Mouse (Mus musculus) WW6 (cell line): Measurements from ENCODE around the gene Zfp324.
"Not testable (repeated sequence)": the region's sequence is repeated elsewhere in the genome, so short reads cannot be mapped to it uniquely, and the experiment has no call there.

Experiments used
- DNase-seq: peaks from one replicate; pipeline ENCODE4 v3.0.0-alpha.2; 2013; ENCODE audit warnings: low read depth, low spot score

Gene Zfp324

GRCm38 (mm10) chr7:12965678-12966091 is at the start of gene Zfp324:
Zfp324 (plus strand) TSS chr7:12965838.
- peak; percentile 67 for DNase-seq

- not testable (repeated sequence) for DNase-seq
Observed at GRCm38 (mm10) chr7:12920495-12920894, 45.1 kb upstream of the Zfp324 start.

GRCm38 (mm10) chr7:12921318-12921704 is 44.3 kb upstream of the Zfp324 start:
- no peak for DNase-seq

- peak; percentile 97 for DNase-seq
Observed at GRCm38 (mm10) chr7:12921705-12922465, 43.8 kb upstream of the Zfp324 start, which contains the start of gene Rps5. Rps5 (plus strand) TSS chr7:12922290.

- DNase-seq: no peak
Observed at GRCm38 (mm10) chr7:12922729-12923128, 42.9 kb upstream of the Zfp324 start.

GRCm38 (mm10) chr7:12926316-12926715 is 39.3 kb upstream of the Zfp324 start:
- DNase-seq: no peak

- no peak for DNase-seq
Observed at GRCm38 (mm10) chr7:12927191-12927680, 38.4 kb upstream of the Zfp324 start, which contains the start of gene Rnf225. Rnf225 (plus strand) TSS chr7:12927416.

- no peak for DNase-seq
Observed at GRCm38 (mm10) chr7:12927693-12928589, 37.7 kb upstream of the Zfp324 start.

- no peak for DNase-seq
Observed at GRCm38 (mm10) chr7:12933615-12934140, 32.0 kb upstream of the Zfp324 start.

- DNase-seq: no peak
Observed at GRCm38 (mm10) chr7:12934808-12935207, 30.8 kb upstream of the Zfp324 start.

- DNase-seq: not testable (repeated sequence)
Observed at GRCm38 (mm10) chr7:12937254-12937803, 28.3 kb upstream of the Zfp324 start.

- no peak for DNase-seq
Observed at GRCm38 (mm10) chr7:12940599-12940998, 25.0 kb upstream of the Zfp324 start.

GRCm38 (mm10) chr7:12943488-12943887 is 22.1 kb upstream of the Zfp324 start:
- no peak for DNase-seq

- peak; percentile 94 for DNase-seq
Observed at GRCm38 (mm10) chr7:12949032-12949871, 16.4 kb upstream of the Zfp324 start.

GRCm38 (mm10) chr7:12949872-12950229 is 15.8 kb upstream of the Zfp324 start:
- no peak for DNase-seq

- DNase-seq: no peak
Observed at GRCm38 (mm10) chr7:12954896-12955295, 10.7 kb upstream of the Zfp324 start.

GRCm38 (mm10) chr7:12957511-12957910 is 8.1 kb upstream of the Zfp324 start:
- no peak for DNase-seq

- no peak for DNase-seq
Observed at GRCm38 (mm10) chr7:12958948-12959347, 6.7 kb upstream of the Zfp324 start.

GRCm38 (mm10) chr7:12959718-12960117 is 5.9 kb upstream of the Zfp324 start:
- no peak for DNase-seq

GRCm38 (mm10) chr7:12961511-12962141 is 4.0 kb upstream of the Zfp324 start:
- DNase-seq: no peak
